Mouse (Mus musculus): Measurements from ENCODE around the gene Tiam1.

DNA sequence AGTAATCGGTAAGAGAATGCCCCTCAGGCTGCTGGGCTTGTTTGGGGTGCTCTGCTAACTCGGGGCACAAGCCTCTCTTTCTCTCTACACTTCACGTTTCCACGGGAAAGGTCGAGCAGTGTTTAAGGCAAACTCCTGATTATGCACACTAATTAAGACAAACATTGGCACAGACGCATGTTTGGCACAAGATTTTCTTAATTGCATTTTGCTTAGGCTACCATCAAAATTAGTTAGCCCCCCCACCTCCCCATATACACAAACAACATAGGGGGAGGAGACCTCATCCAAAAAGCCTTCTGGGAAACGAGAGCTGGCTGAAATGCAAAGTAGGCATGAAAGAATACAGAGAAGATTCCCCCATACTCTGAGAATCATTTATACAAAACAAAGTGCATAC lies 148.4 kb downstream of the Tiam1 start:
- TF ChIP-seq CTCF (IDR thresholded peaks at IDR 0.05; ENCODE audit: low read depth) (no peak), EP300 (IDR thresholded peaks at IDR 0.05; ENCODE audit: low read depth) (no peak)

Data from liver, embryonic 14.5 days (tissue).